Mouse (Mus musculus): ENCODE data around the gene Tubgcp2.

Gene Tubgcp2

GRCm38 (mm10) chr7:139980778-139981177 is 55.7 kb downstream of the Tubgcp2 start:
- DNase-seq (ENCODE audit: low spot score in 2 of 2): no peak

- no peak for DNase-seq (ENCODE audit: low spot score in 2 of 2)
Measured at GRCm38 (mm10) chr7:139979011-139979719, 57.3 kb downstream of the Tubgcp2 start.

DNA sequence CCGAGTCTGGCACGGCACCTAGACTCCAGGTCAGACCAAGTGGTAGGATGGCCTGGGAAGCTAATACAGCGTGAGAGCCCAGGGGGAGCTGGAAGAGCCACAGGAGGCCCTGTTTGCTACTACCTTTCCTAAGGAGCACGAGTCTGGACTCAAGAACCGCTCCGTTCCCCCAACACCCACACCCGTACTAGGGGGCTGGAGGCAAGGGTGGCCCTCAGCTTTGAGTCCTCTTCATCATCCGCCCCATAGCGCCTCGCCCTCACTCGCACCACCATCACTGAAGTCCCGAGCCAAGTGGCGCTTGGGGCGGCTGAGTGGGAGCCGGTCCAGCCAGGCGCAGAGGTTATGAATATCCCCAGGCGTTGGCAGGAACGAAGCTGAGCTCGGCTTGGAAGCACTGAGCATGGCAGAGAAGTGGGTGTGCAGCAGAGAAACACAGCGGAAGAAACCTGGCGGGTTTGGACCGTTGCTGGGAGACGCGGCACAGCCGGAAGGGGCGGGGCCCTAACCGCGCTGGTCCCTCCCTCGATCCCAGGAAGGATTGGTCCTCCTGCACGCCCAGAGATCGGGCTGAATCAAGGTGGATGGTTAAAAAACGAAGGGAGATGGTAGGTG is 58.1 kb downstream of the Tubgcp2 start, which contains the start of gene 6430531B16Rik:
6430531B16Rik (minus strand) TSS at position 478 of the 615 bp plus-strand sequence.
- peak; percentile 90 to 94 for DNase-seq (ENCODE audit: low spot score in 2 of 2)

DNA sequence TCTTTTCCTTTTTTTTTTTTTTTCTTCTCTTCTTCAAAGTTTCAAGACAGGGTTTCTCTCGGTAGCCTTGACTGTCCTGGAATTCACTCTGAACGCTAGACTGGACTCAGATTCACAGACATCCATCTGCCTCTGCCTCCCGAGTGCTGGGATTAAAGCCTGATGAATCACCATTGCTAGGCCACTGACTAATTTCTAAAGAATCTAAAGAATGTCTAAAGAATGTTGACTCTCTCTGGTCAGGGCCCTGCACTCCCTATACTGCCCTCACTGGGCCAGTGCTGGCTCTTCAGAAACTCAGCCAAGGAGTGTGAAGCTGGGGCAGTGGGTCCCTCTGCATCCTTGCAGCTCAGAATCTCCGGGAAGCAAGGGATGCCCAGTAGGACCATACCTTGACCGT is 61.0 kb downstream of the Tubgcp2 start:
- no peak for DNase-seq (ENCODE audit: low spot score in 2 of 2)

DNA sequence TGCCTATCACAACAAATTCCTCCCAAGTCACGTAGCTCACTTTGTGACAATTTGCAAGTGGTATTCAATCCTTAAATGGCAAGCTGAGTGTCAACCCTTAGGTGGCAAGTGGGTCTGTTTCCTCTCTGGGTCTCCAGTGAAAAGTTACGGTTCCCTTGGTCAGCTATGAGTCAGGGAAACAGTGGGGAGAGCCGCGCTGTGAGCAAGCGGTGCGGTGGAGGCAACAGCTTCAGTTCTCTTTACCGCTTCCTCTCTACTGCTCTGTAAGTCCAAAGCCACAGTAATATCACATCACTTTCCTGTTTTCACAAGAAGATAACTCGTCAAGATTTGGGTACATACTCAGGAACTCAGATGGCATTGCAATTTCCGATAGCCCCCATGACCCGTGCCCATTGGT is 62.2 kb downstream of the Tubgcp2 start:
- DNase-seq (ENCODE audit: low spot score in 2 of 2): no peak

DNA sequence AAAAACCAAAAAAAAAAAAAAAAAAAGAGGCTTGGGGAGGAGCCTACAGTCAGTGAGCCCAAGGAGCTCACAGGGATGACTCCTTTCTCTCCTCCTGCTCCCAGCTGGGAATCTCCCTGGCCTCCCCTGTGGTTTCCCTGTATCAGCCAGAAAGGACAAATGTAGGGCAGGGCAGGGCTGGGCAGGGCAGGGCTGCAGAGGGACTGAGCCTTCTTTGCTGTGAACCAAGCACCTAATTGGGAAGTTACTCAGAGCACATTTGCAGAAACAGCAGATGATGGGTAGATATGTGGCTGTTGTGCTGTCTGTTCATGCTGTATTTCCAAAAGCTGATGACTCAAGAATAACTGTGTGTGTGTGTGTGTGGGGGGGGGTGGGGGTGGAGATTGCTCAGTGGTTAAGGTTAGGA is 63.5 kb downstream of the Tubgcp2 start:
- no peak for DNase-seq (ENCODE audit: low spot score in 2 of 2)

DNA sequence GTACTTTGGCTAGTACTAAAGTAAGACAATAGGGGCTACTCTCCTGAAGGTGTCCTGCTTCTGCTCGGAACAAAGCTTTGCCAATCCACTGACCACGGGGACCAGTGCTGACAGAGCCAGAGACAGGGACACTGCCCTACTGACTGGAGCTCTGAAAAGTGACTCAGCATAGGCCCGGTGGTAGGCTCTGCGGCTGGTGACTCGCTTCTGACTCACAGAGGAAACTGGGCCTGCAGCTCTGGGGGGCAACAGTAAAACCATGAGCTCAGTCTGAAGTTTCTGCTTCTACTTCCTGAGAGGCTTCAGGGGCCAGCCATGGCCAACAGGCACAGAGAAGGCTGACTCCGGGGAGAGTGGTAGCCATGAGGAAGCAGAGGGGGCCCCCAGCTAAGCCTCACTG is 65.0 kb downstream of the Tubgcp2 start:
- DNase-seq (ENCODE audit: low spot score in 2 of 2): no peak

DNA sequence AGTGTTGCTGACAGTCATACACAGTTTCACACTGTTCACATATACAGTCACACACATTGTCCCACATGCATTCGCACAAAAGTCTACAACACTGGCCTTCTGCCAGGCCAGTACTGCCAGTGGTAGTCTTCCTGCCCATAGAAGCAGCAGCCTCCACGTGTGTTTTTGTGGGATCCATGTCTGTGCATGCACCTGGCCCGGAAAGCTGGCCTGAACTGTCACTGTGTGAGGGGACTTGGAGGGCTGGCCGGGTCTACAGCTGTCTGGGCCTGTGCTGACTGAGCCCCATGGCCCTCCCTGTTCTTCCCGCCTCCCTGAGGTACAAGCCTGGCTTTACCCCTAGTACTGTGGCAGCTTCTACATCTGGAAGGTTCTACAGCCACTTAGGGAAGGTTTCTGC is 65.5 kb downstream of the Tubgcp2 start:
- DNase-seq (ENCODE audit: low spot score in 2 of 2): no peak

DNA sequence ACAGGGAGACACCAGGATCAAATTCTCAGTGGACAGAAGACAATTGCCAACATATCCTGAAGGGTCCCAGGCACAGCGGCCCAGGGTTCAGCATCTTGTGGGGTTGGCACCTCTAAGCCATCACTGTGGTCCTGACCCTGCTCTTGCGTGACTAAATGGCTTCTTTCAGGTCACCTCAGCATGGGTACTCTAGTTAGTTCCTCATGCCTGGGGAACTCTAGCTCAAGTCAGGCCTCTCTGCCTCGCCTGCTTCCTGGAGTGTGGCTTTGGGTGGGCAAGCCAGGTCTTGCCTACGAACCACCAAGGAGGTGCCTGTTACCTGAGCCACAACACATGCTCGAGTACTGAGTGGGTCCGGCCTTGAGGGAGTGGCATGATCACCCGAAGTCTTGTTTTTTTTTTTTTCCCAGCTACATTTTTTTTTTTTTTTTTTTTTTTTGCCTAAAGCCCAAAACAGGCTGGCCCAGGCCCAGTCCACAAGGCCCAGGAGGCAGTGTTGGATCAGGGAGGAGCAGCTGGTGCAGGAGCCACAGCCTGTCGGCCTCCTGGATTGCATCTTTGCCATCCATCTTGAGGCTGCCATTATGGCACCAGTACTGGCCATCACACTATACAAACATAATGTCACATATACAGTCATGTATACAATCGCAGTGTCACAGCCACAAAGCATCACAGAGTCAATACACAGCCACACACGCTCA is 66.1 kb downstream of the Tubgcp2 start:
- no peak for DNase-seq (ENCODE audit: low spot score in 2 of 2)

DNA sequence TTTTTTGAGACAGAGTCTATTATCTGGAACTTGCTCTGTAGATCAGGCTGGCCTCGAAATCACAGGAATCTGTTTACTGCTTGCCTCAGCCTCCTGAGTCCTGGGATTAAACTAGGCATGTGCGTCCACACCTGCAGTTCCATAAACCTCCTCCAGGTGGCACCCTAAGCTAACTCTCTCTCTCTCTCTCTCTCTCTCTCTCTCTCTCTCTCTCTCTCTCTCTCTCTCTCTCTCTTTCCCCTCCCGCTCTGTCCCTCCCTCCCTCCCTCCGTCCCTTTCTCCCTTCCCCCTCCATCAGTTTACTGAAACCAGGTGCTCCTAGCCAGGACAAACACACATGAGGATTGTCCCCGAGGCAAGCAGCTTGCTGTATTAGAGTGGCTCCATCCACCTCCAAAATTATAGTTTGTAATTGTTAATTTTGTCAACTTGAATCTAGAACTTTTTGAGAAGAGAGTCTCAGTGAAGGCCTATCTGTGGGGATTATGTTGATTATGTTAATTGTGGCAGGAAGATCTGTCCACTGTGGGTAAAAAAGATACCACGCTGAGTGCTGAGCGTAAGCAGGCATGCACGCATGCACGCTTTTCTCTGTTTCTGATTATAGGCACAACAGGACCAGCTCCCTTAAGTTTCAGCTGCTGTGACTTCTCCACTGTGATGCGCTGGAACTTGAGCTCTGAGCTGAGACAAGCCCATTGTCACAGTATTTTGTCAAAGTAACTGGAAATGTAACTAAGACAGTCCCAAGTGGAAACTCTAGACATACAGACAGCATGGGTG is 66.9 kb downstream of the Tubgcp2 start:
- peak; percentile 73 to 84 for DNase-seq (ENCODE audit: low spot score in 2 of 2)

DNA sequence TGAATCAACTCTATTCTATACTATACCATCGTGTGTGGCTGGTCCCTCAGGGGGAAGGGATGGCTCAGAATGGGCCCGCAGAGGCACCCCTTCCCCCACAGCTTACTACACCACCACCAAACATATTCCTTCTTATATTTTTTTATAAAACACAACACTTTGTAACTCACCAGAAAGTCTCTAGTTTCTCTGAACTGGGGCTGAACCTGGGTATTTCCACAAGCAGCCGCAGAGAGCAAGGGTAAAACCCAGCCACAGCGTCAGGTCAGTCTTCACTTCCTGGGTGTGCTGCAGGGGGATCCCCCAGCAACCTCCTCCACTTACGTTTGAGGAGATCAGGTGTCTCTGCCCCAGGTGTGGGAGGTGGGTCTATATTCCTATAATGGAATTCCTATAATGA is 68.0 kb downstream of the Tubgcp2 start:
- no peak for DNase-seq (ENCODE audit: low spot score in 2 of 2)

GRCm38 (mm10) chr7:139967175-139967574 is 69.3 kb downstream of the Tubgcp2 start:
- no peak for DNase-seq (ENCODE audit: low spot score in 2 of 2)

GRCm38 (mm10) chr7:139963814-139964213 is 72.7 kb downstream of the Tubgcp2 start:
- DNase-seq (ENCODE audit: low spot score in 2 of 2): no peak

GRCm38 (mm10) chr7:139961141-139961540 is 75.3 kb downstream of the Tubgcp2 start:
- no peak for DNase-seq (ENCODE audit: low spot score in 2 of 2)

DNA sequence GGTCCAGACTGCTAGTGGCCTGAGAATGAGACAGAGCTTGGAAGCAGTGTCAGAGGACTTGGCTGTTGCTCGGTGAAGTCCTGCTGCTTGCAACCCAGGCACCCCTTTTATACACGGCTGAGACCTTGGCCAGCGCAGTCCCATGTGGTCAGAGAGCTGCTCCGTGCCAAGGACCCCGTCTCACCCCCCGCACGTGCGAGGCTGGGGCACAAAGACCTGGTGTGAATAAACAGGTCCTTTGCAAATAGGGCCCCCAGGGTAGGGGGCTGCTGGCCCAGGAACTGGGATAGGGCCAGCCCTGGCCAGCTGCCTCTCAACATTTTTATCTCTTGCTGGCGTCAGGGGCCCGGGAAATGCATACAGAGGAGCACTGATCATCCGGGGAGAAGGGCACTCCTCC is 78.5 kb downstream of the Tubgcp2 start:
- no peak for DNase-seq (ENCODE audit: low spot score in 2 of 2)

DNA sequence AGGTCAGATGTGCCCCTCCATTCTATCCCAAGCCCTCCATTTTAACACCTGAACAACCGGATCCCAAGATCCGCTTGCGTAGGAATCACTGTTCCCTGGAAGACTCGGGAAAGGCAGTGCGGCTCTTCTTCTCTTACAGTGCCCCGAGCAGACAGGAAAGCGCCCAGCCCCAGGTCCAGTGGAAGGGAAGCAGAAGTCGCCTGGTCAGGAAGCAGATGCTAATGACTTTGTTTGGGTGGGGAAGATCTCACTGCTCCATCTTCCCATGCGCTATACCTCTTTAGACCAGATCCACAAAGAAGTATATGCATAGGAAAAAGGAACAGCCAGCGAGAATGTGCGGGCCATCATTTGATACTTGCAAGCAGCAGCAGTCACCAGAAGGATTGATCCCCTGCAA is 79.0 kb downstream of the Tubgcp2 start:
- DNase-seq (ENCODE audit: low spot score in 2 of 2): no peak

GRCm38 (mm10) chr7:139956658-139957057 is 79.8 kb downstream of the Tubgcp2 start:
- no peak for DNase-seq (ENCODE audit: low spot score in 2 of 2)

DNA sequence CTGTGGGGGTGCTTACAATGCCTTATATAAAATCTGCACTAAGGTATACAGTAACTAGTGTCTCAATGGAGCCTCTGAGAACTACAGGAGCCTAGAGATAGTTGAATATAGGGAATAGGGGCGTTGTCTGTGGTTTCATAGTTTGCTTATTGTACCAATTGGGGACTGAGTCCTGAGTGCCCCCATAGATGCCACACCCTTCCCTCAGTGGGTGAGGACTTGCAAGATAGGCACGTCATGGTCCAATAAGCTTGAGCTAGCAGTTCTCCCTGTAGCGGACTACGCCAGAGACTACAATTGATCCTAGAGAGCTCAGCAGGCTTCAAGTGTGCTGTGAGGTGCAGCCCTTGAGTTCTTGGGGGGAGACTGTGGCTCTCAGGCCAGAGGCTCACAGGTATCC is 81.0 kb downstream of the Tubgcp2 start:
- DNase-seq (ENCODE audit: low spot score in 2 of 2): no peak

DNA sequence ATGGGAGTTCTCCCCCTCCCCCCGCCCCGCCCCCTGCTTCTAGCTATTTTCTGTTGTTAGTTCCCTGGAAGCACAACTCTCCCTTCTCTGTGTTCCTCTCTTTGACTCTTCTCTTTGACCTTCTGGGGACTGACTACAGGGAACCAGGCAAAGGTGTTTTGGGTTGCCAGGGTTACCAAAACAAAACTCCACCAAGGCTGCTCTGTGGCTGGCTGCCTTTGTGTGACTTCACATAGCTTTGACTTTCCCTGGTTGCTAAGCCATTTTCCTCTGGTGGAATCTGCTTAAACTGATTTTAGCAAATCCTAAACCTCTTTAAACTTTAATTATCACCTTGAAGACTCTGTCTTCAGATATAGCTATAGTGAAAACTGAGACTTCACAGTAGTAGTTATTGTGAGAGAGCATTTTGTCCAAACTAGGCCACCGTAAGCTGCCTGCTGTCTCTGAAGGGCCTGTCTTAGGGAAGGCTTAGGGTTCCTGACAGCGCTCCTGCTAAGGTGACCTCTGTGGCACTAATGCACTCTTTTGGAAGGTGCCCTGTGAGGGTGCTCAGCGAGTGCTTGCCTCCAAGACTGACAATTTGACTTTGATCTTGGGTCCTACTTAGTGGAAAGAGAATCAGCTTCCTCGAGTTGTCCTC is 84.4 kb downstream of the Tubgcp2 start:
- DNase-seq (ENCODE audit: low spot score in 2 of 2): no peak

GRCm38 (mm10) chr7:139951079-139951478 is 85.4 kb downstream of the Tubgcp2 start:
- no peak for DNase-seq (ENCODE audit: low spot score in 2 of 2)

- no peak for DNase-seq (ENCODE audit: low spot score in 2 of 2)
Measured at GRCm38 (mm10) chr7:139950283-139950971, 86.0 kb downstream of the Tubgcp2 start.

Data from right cerebral cortex, postnatal 36 days (tissue).